Mouse (Mus musculus): ENCODE measurements around the gene Ston1. TPM values are rescaled to one million over a fixed set of nuclear protein-coding genes. Genes with fewer than 3 reads are reported as not detected.

The Ston1 gene
- polyA plus RNA-seq (2012; rRNA removed) = 1.7 and 2.0 TPM in 2 replicates

DNA sequence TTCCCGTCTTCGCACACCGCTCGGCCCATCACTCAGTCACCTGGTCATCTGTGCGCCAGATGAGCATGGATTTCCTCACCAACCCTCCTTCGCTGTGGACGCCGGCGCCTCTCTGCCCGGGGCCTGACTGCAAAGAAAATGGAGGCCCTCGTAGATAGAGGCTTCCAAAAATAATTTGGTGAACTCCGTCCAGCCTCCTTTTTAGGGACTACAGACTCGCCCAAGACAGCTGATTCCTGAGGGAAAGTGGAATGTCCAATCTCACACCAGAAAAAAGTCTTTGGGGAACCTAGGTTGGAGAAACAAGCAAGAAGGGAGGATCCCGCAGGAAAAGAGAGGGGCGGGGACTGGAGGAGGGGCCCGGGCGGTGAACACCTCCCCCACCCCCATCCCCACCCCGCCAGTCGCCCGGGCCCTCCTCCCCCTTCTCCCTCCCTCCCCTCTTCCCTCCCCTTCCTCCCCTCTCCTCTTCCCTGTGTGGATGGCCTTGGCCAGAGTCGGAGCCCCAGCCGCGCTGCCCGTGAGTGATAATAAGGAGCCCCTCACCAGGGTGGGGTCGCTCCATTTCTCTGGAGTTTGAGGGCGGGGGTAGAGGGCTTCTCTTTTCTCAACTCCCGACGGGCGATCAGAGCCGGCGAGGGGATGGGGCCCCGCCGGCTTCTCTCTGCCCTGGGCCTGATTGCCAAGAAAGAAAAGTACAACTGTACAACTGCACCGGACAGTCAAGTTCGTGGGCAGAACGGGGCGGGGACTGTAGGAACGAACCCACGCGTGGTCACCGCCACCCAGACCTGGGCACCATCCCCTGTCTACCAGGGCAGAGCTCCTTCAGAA is at the start of gene Ston1:
TSS of gene Ston1 (plus strand) at position 463 of the 834 bp plus-strand sequence.

GRCm38 (mm10) chr17:88668452-88668851 is 71.0 kb downstream of the Ston1 start, which contains the start of gene Gtf2a1l:
TSS of gene Gtf2a1l (plus strand) at chr17:88668660.

Other genes with a start within 250 kb of the Ston1 start
- 4.6 and 5.8 TPM in 2 replicates for gene Foxn2, start 157.0 kb upstream of the Ston1 start, polyA plus RNA-seq (2012; rRNA removed)
- 11.5 and 14.5 TPM in 2 replicates for gene Ppp1r21, start 67.6 kb upstream of the Ston1 start, polyA plus RNA-seq (2012; rRNA removed)
- gene Gtf2a1l, start 71.0 kb downstream of the Ston1 start, polyA plus RNA-seq (2012; rRNA removed) = 0.02 TPM in 1 of 2 replicates, not detected in the other
- not detected in 2 replicates for gene Lhcgr, start 194.3 kb downstream of the Ston1 start, polyA plus RNA-seq (2012; rRNA removed)